Mouse (Mus musculus): ENCODE measurements around the gene Chaf1a.

Gene Chaf1a

DNA sequence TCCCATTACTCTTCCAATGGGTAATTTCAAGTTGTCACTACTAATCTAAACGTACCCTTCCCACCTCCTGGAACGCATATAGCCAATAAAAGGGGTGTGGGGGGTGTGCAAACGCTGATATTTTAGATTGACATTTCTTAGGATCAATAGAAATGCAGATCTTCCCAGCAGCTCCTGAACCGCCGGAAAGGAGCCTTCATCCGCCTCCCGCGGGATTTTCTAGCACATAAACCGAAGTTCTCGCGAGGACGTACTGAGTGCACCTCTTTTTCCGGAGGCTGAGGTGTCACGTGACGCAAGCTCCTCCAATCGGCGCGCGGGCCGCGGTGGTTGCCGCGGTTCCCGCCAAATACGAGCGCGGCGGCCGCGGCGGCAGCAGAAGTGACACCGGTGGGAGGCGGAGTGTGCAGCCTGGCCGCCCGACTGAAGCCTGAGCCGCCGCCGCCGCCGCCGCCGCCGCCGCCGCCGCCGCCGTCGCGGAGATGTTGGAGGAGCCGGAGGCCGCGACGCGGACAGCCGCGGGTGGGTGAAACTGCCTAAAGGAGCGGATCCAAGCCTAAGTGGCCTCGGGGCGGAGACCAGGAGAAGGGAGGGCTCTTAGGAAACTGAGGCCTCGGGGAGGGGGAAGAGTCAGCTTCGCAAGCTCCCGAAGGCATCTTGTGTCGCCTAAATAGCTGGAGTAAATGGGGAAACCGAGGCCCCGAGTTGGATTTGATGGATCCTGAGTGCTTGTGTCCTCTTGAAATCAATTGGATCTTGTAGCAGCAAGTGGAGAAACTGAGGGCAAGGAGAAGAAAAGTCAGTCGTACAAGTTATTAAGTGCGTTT, at the start of gene Chaf1a:
Gene Chaf1a (plus strand): TSS at position 410 of the 827 bp plus-strand sequence.
- peak; percentile 95 for DNase-seq (ENCODE audit: low spot score)

GRCm38 (mm10) chr17:55996007-55996406, 44.2 kb upstream of the Chaf1a start:
- DNase-seq (ENCODE audit: low spot score), result no peak

- no peak for DNase-seq (ENCODE audit: low spot score)
These were observed 40.3 kb upstream of the Chaf1a start for GRCm38 (mm10) chr17:55999794-56000499.

DNA sequence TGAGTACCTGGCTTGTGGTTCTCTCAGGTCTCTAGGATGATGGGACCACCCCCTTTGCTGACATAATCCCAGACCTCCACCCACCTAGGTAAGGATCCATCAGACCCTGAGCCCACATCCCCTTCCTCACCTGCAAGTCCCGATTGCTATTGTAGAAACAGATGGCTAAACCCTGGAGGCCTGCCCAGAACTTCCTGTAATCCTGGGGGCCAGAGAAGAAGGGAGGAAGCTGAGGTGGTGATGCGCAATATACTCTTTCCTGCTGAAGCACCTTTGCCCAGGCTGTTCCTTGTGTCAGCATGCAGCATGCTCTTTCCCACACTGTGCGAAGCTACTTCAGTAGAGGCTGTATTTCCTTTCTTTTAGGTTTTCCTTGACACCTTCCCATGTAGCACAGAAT, 37.2 kb upstream of the Chaf1a start:
- DNase-seq (ENCODE audit: low spot score), result no peak

DNA sequence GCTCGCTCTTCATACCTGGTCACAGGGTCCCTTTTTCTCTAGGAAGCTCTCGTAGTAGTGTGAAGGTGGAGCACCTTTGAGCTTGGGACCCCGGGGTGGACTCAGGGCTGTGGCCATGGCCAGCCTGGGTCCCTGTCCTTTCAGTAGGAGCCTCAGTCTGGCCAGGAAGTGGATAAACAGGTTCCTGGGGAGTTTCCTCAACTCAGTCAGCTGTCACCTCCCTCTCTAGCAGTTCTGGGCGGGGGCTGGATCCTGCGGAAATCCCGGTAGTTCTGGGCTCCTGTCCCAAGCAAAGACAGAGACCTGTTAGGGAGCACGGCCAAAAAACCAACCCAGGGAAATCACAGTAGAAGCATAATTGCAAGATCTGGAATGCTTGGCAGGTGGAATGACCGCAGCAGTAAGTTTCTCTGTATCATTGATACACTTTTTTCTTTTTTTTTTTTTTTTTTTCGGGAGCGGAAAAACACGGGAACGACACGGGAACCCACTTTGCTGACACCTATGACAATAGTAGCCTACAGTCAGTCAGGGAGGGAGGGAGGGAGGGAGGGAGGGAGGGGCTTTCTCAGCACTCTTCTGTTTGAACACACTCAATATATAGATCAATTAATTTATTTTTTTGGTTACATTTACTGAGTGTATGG, 34.7 kb upstream of the Chaf1a start, which contains the start of the genes Stap2 and Mpnd:
Gene Stap2 (minus strand): TSS at position 170 of the 647 bp plus-strand sequence.
Gene Mpnd (plus strand): TSS at position 297 of the 647 bp plus-strand sequence.
- DNase-seq (ENCODE audit: low spot score), result peak; percentile 53

DNA sequence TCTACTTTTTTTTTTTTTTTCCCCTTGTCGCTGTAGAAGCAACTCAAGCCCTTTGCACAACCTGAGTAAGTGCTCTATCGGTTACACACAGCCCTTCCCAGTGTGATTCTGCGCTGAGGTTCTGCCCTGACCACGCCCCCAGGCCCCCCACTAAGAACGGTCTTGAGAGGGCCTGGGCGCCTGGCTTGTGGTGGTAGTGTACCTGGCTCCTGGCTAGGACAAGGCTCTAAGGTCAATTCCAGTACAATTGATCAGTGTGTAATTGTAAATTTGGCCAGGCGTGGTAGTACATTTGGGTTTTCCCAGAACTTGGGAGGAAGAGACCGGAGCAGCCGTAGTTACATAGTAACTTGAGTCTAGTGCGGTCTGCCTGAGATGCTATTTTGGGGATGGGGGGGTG, 33.3 kb upstream of the Chaf1a start:
- DNase-seq (ENCODE audit: low spot score), result peak; percentile 82

DNA sequence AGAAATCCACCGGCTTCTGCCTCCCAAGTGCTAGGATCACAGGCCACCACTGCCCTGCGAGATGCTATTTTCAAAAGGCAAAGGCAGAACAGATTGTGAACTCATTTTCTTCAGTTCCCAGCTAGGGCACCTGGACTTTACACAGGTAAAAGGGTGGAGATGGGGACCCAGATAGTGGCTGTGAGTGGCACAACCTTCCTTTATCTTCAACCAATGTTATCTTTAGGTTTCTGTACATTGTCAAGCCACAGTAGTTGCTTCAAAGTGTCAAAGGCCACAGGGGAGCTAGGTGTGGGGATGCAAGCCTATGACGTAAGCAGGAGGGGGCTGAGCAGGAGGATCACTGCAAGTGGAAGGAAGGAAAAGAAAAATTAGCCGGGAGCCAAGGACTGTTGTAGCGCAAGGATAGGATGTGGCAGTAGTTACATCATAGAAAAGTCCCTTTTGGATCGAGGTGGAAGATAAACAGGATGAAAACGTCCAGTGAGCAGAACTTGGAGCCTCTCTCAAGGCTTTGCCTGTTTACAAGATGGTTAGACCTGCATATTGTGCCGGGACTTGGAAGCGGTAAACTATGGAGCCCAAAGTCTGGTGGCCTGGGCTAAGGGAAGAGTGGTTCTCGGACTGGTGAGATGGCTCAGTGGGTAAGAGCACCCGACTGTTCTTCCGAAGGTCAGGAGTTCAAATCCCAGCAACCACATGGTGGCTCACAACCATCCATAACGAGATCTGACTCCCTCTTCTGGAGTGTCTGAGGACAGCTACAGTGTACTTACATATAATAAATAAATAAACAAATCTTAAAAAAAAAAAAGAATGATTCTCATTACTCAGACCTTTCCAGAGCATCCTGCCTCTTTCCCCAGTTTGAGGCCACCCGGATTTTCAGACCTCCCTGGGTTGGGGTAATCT, 32.5 kb upstream of the Chaf1a start:
- peak; percentile 79 for DNase-seq (ENCODE audit: low spot score)

- DNase-seq (ENCODE audit: low spot score), result peak; percentile 94
These were observed 31.7 kb upstream of the Chaf1a start for GRCm38 (mm10) chr17:56008356-56009087.

GRCm38 (mm10) chr17:56009088-56009961, 30.9 kb upstream of the Chaf1a start:
- DNase-seq (ENCODE audit: low spot score), result peak; percentile 94

DNA sequence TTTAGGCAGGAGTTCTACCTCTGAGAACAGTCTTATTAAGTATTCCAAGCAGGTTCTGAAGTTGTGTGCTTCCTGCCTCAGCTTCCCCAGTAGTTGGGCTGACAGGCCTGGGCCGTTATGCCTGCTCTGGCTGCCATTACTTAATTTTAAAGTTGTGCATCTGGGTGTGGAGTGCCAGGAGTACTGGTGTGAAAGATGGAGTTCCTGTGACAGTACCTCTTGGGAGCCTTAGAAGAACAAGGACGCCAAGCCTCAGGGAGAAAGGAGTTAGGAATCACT, 30.3 kb upstream of the Chaf1a start:
- DNase-seq (ENCODE audit: low spot score), result no peak

DNA sequence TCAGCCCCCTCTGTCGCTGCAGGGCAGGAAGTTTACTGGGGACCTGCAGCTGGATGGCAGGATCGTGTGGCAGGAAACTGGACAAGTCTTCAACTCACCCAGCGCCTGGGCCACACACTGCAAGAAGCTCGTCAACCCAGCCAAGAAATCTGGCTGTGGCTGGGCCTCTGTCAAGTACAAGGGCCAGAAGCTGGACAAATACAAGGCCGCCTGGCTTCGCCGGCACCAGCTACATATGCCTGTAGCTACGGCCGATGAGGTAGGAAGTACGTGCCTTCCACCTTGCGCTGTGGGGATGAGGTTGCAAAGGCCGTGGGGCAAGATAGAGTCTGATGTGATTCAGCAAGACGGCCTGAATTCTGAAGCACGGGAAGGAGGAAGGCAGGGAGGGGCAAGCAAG, 30.0 kb upstream of the Chaf1a start:
- DNase-seq (ENCODE audit: low spot score), result no peak

GRCm38 (mm10) chr17:56010681-56011080, 29.6 kb upstream of the Chaf1a start:
- DNase-seq (ENCODE audit: low spot score), result peak; percentile 58

GRCm38 (mm10) chr17:56011441-56011840, 28.8 kb upstream of the Chaf1a start:
- DNase-seq (ENCODE audit: low spot score), result no peak

DNA sequence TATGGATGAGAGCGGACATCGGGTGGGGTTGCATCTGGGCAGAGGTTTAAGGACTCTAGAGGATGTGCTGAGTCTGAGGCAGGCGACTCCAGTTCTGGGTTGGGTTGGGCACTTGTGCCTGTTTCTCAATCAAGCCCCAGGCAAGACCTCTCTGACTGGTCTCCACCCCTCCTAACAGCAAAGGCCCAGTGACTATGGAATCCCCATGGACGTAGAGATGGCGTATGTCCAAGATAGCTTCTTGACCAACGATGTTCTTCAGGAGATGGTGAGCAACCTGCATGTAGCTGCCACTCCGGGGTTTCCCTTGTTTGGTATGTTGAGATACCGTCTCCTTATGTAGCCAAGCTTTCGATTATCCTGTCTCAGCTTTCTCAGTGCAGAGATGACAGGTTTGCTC, 24.9 kb upstream of the Chaf1a start:
- no peak for DNase-seq (ENCODE audit: low spot score)

DNA sequence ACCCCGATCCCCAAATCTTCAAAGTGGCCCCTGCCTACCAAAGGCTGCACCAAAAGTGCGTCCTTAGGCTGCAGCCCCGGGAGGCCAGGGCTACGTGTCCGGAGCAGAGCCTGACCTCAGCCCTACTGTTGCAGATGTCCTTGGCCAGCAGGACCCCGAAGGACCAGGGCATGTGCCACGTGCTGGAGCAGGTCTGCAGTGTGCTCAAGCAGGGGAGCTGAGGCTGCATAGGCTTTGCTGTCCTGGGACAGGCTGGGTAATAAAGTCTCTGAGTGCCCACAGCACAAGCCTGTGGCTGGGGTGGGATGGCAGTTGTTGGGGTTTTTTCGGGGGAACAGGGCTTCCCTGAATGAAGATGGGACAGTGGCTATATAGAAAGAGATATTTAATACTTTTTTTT, 23.9 kb upstream of the Chaf1a start:
- no peak for DNase-seq (ENCODE audit: low spot score)

DNA sequence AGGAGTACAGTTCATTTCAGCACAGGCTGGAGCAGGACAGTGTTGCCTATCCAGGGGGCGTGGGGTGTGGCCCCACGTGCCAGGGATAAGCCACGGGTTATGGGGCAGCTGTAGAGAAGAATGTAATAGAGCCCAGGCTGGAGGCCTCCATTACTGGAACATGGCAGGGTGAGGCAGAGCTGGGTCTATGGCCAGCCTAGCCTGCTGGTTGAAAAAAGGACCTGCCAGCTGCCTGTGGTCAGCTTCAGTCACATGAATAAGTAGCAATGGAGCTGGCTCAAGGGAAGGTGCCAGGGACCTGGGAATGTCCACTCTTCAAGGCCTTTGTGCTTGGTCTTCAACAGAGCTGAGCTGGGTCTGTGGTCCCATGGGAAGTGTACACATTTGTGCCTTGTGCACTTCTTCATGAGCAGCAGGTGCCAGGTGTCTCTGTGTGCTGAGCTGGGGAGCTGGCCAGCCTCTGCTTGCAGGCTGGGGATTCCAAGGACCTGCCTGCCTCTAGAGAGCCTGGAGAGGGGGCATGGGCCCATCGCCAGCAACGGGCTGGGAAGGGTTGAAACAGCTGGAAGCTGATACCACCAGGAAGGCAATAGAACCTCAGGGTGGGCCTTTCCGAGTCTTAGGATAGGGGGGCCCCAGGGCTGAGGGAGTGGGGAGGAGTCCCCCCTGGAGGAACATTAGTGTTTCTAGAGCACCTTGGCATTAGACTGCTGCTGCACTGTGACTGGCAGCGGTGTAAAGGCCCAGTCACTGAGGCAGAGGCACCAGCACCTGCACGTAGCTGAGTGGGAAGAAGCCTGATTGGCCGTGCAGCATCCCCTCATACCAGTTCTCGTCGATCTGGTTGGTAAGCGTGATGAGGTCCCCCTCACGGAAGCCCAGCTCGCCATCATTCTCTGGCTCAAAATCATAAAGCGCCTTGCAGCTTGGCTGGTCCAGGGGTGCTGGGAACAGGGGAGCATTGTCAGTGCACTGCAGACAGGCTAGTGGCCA, 23.1 kb upstream of the Chaf1a start:
- no peak for DNase-seq (ENCODE audit: low spot score)

GRCm38 (mm10) chr17:56017848-56018247, 22.4 kb upstream of the Chaf1a start:
- no peak for DNase-seq (ENCODE audit: low spot score)

DNA sequence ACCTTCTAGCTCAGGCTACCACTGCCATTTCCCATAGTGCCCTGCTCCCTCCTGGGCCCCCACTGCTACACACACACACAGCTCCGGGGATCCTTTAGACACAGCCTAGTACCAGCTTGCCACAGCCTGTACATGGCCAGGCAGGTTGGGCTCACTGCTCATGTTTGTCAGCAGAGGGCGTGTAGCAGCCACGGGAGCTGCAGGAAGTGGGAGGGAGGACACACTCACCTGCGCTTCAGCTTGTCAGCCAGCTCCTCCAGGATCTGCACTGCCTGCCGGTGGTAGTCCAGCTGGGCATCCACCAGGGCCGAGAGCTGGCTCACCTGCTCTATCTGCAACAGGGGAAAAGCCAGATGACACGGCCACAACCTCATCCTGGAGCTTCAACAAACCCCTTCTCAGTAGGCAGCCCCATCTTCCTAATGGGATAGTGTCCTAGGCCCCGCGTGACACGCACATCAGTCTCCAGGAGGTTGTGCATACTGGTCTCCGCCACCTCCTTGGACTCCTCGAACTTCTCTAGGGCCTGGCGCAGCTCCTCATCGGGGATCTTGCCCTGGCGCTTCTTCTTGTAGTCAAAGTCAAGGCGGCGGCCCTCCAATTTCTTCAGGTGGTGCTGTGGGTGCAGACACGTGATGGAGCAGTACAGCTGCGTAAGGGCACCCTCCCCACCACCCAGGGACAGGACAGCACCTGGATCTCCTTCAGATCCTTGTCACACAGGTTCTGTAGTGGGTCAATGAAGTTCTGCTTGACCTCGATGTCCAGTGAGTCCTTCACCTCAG, 21.7 kb upstream of the Chaf1a start:
- peak; percentile 55 for DNase-seq (ENCODE audit: low spot score)

All from yolk sac, embryonic 10.5 days (tissue).